Mouse (Mus musculus): ENCODE measurements around the gene Nxph4. TPM values are rescaled to one million over a fixed set of nuclear protein-coding genes. Genes with fewer than 3 reads are reported as not detected.

The Nxph4 gene
- polyA plus RNA-seq, 2 experiments: 0.13 TPM; not detected in 1

DNA sequence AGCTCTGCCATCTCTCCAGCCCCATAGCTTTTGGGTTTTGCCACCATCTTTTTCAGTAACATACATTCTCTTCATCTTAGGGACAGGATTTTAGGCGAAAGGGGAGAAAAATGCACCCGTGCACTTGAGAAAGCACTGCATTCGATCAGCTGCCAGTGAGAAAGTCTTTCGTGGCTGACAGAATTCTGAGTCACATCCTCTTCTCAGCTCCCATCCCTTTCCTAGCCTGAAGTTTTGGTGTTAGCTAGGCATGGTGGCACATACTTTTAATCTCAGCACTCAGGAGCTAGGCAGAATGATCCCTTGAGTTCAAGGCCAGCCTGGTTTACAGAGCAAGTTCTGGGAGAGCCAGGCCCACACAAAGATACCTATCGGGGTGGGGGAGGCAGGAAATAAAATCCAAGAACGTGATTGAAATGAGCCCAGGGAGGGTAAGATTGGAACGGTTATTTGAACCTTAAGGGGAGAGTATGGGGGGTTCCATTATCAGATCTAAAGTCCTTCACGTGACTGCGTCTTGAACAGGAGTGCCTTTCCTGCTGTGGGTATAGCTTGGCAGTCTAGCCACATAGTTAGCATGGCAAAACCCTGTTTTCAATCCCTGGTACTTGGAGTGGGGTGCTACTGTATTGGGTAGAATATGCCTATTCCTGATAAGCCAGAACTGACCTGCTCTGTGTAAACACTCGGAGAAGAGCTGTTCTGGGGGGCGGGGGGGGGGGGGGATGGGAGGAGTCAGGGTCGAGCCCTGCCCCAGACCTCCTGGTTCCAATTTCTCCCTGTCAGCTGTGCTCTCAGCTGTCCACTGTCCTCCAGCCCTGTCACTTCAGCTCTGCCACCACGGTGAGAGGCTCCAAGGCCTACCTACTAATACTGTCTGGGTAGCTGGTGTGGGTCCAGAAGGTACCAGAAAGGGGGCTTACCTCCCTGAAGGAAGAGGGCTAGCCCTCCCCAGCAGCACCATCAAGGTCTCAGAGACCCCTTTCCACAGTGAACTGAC, 33.2 kb downstream of the Nxph4 start, which contains the start of gene Stac3:
Gene Stac3, plus strand, starts transcription at position 793 of the 1,000 bp plus-strand sequence.
- DNase-seq (ENCODE audit: low read depth in 3 of 3, low spot score in 3 of 3) (no peak), ATAC-seq (ENCODE audit: insufficient read depth) (no peak)
- no peaks in the 10 kb centered on the region for H3K27me3 ChIP-seq (ENCODE audit: control insufficient read depth, insufficient read depth, low read length)
- no peaks in the 10 kb centered on the region for H3K4me1 ChIP-seq (replicated peaks; ENCODE audit: control insufficient read depth in 2 of 2, insufficient read depth in 2 of 2, low read length in 1 of 2)
- 54% methylated on average over 13 of the region's 13 CpGs for WGBS (ENCODE audit: insufficient replicate concordance)
- H3K9ac ChIP-seq (replicated peaks): no peak within 1 kb of the TSS
- H3K36me3 ChIP-seq (replicated peaks; ENCODE audit: control insufficient read depth, insufficient read depth, low read depth): peaks cover 1% of the 10 kb centered on the region; the same call in 1 of the 2 replicates
- no peak within 1 kb of the TSS for H3K4me3 ChIP-seq (ENCODE audit: insufficient read depth in 1 of 2, low read depth in 2 of 2, low read length in 2 of 2)
- H3K4me2 ChIP-seq (ENCODE audit: low read depth): no peak within 1 kb of the TSS
- H3K9me3 ChIP-seq (ENCODE audit: control insufficient read depth, low read length): no peaks in the 10 kb centered on the region
- TF ChIP-seq CTCF (IDR thresholded peaks at IDR 0.05; ENCODE audit: low read depth): no peak
- no peak for TF ChIP-seq EP300 (IDR thresholded peaks at IDR 0.05; ENCODE audit: low read depth)
- H3K27ac ChIP-seq: no peak within 1 kb of the TSS

DNA sequence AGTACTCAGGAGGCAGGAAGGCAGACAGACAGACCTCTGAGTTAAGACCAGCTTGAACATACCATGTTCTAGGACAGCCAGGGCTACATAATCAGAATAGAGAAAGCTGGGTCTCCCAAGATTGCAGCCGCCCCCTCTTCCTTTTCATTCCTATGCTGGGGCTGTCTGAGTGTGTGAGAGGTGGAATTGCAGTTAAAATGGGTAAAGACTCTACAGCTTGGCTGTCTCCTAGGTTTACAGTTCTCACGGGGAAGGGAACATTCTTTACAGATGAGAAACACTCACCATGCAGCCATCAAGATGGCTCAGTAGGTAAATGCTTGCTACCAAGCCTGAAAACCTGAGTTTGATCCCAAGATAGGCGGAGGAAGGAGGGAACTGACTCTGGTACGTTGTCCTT, 34.3 kb downstream of the Nxph4 start:
- no peaks in the 10 kb centered on the region for H3K4me1 ChIP-seq (replicated peaks; ENCODE audit: control insufficient read depth in 2 of 2, insufficient read depth in 2 of 2, low read length in 1 of 2)
- no peak overlapping the region for H3K27ac ChIP-seq
- DNase-seq (ENCODE audit: low read depth in 3 of 3, low spot score in 3 of 3): no peak
- TF ChIP-seq EP300 (IDR thresholded peaks at IDR 0.05; ENCODE audit: low read depth): no peak
- no peak for TF ChIP-seq CTCF (IDR thresholded peaks at IDR 0.05; ENCODE audit: low read depth)
- ATAC-seq (ENCODE audit: insufficient read depth): no peak
- H3K4me2 ChIP-seq (ENCODE audit: low read depth): no peak overlapping the region
- H3K4me3 ChIP-seq (ENCODE audit: insufficient read depth in 1 of 2, low read depth in 2 of 2, low read length in 2 of 2): no peak overlapping the region
- no peaks in the 10 kb centered on the region for H3K27me3 ChIP-seq (ENCODE audit: control insufficient read depth, insufficient read depth, low read length)
- 67% methylated on average over 4 of the region's 4 CpGs for WGBS (ENCODE audit: insufficient replicate concordance)
- no peaks in the 10 kb centered on the region for H3K9me3 ChIP-seq (ENCODE audit: control insufficient read depth, low read length)
- no peak overlapping the region for H3K9ac ChIP-seq (replicated peaks)
- H3K36me3 ChIP-seq (replicated peaks; ENCODE audit: control insufficient read depth, insufficient read depth, low read depth): peaks cover 4% of the 10 kb centered on the region; the same call in 1 of the 2 replicates

DNA sequence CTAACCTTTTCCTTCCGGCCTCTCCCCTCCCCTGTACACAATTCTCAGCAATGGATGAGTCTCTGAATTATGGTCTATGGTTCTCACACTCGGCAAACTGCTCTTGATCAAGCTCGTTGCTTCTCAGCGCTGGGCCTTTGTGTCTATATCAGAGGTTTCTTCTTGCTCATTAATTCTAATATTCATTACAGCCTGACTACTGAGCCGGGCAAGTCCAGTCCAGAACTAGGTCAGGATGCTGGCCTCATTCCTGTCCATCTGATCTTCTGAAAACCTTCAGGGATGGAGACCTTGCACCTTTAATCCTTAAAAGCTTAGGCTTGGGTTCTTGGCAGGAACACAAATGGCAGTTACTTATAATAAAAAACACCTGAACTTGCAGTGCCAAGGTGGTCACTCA, 34.8 kb downstream of the Nxph4 start:
- Histone ChIP-seq H3K36me3 (replicated peaks; ENCODE audit: control insufficient read depth, insufficient read depth, low read depth) (peaks cover 4% of the 10 kb centered on the region; the same call in 1 of the 2 replicates), H3K27me3 (ENCODE audit: control insufficient read depth, insufficient read depth, low read length) (no peaks in the 10 kb centered on the region), H3K9me3 (ENCODE audit: control insufficient read depth, low read length) (no peaks in the 10 kb centered on the region), H3K4me1 (replicated peaks; ENCODE audit: control insufficient read depth in 2 of 2, insufficient read depth in 2 of 2, low read length in 1 of 2) (no peaks in the 10 kb centered on the region), H3K4me3 (ENCODE audit: insufficient read depth in 1 of 2, low read depth in 2 of 2, low read length in 2 of 2) (no peak overlapping the region), H3K9ac (replicated peaks) (no peak overlapping the region), H3K27ac (no peak overlapping the region), H3K4me2 (ENCODE audit: low read depth) (no peak overlapping the region)
- no peak for ATAC-seq (ENCODE audit: insufficient read depth)
- no peak for DNase-seq (ENCODE audit: low read depth in 3 of 3, low spot score in 3 of 3)
- WGBS (ENCODE audit: insufficient replicate concordance): 74% methylated on average over 5 of the region's 5 CpGs
- no peak for TF ChIP-seq EP300 (IDR thresholded peaks at IDR 0.05; ENCODE audit: low read depth)
- no peak for TF ChIP-seq CTCF (IDR thresholded peaks at IDR 0.05; ENCODE audit: low read depth)

DNA sequence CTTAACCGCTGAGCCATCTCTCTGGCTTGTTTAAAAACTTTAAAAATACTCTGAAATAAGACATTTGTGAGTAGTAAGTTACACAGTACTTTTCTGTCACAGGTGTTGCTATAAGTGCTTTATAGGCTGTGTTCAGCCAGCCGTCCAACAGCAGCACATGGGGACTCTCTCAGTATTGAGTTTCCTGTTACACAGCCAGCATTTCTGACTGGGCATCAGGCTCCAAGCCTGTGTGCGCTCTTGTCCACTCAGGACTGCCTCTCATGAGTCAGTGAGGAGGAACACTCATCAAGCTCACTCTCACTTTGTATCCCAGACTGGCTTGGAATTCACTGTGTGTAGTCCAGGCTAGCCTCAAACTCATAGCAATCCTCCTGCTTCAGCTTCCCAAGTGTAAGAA, 38.2 kb downstream of the Nxph4 start:
- DNase-seq (ENCODE audit: low read depth in 3 of 3, low spot score in 3 of 3) (no peak), ATAC-seq (ENCODE audit: insufficient read depth) (no peak)
- TF ChIP-seq CTCF (IDR thresholded peaks at IDR 0.05; ENCODE audit: low read depth) (no peak), EP300 (IDR thresholded peaks at IDR 0.05; ENCODE audit: low read depth) (no peak)
- Histone ChIP-seq H3K4me3 (ENCODE audit: insufficient read depth in 1 of 2, low read depth in 2 of 2, low read length in 2 of 2) (no peak overlapping the region), H3K4me1 (replicated peaks; ENCODE audit: control insufficient read depth in 2 of 2, insufficient read depth in 2 of 2, low read length in 1 of 2) (no peaks in the 10 kb centered on the region), H3K9me3 (ENCODE audit: control insufficient read depth, low read length) (no peaks in the 10 kb centered on the region), H3K9ac (replicated peaks) (no peak overlapping the region), H3K4me2 (ENCODE audit: low read depth) (no peak overlapping the region), H3K36me3 (replicated peaks; ENCODE audit: control insufficient read depth, insufficient read depth, low read depth) (peaks cover 13% of the 10 kb centered on the region; the same call in 1 of the 2 replicates), H3K27ac (no peak overlapping the region), H3K27me3 (ENCODE audit: control insufficient read depth, insufficient read depth, low read length) (no peaks in the 10 kb centered on the region)
- WGBS (ENCODE audit: insufficient replicate concordance): 77% methylated on average over 3 of the region's 3 CpGs

DNA sequence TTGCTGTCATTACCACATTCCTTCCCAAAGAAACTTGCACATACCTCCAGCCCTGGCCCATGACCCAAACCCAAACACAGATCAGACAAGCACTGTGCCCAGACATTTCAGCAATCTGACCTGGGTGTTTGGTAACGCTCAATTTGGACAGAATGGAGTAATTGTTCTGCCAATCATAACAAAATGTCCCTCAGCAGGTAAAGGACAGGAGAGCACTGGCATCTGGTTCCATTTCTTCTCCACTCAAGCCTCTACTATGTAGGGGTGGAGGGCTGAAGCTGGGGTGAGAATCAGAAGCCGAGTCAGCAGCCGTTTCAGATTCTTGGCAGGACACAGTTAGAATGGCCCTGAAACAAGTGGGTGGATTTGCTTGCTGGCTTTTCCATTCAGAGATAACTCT, 42.2 kb downstream of the Nxph4 start:
- H3K4me3 ChIP-seq (ENCODE audit: insufficient read depth in 1 of 2, low read depth in 2 of 2, low read length in 2 of 2): no peak overlapping the region
- DNase-seq (ENCODE audit: low read depth in 3 of 3, low spot score in 3 of 3) (no peak), ATAC-seq (ENCODE audit: insufficient read depth) (no peak)
- no peaks in the 10 kb centered on the region for H3K9me3 ChIP-seq (ENCODE audit: control insufficient read depth, low read length)
- H3K4me1 ChIP-seq (replicated peaks; ENCODE audit: control insufficient read depth in 2 of 2, insufficient read depth in 2 of 2, low read length in 1 of 2): no peaks in the 10 kb centered on the region
- no peak overlapping the region for H3K4me2 ChIP-seq (ENCODE audit: low read depth)
- 81% methylated on average over 3 of the region's 3 CpGs for WGBS (ENCODE audit: insufficient replicate concordance)
- no peak overlapping the region for H3K9ac ChIP-seq (replicated peaks)
- TF ChIP-seq CTCF (IDR thresholded peaks at IDR 0.05; ENCODE audit: low read depth) (no peak), EP300 (IDR thresholded peaks at IDR 0.05; ENCODE audit: low read depth) (no peak)
- peaks cover 13% of the 10 kb centered on the region for H3K36me3 ChIP-seq (replicated peaks; ENCODE audit: control insufficient read depth, insufficient read depth, low read depth)
- H3K27me3 ChIP-seq (ENCODE audit: control insufficient read depth, insufficient read depth, low read length): no peaks in the 10 kb centered on the region
- no peak overlapping the region for H3K27ac ChIP-seq
